Mouse (Mus musculus) hindbrain, embryonic 16.5 days (tissue): ENCODE measurements around the gene Olfr448. TPM values are rescaled to one million over a fixed set of nuclear protein-coding genes. Genes with fewer than 3 reads are reported as not detected.

Experiments used
- ATAC-seq: fragments of 200-750 bp; cut with Nextera tagmentation; 2 replicates; pipeline ENCODE4 v1.8.0; 2017; ENCODE audit warnings: moderate TSS enrichment, moderate library complexity
- H3K27ac ChIP-seq: fragments of 300-500 bp; sonication (generic); 2 replicates; pipeline ENCODE4 v1.5.1; 2014; ENCODE audit warnings: low read depth, mild to moderate bottlenecking, control low read depth, low read length, moderate library complexity
- H3K27me3 ChIP-seq: fragments of 300-500 bp; sonication (generic); replicated peaks from 2 replicates; pipeline ENCODE4 v1.6.1; 2014; ENCODE audit warnings: low read length; ENCODE audit not compliant: control insufficient read depth, insufficient read depth
- H3K36me3 ChIP-seq: fragments of 300-500 bp; sonication (generic); 2 replicates; pipeline ENCODE4 v1.6.1; 2014; ENCODE audit warnings: mild to moderate bottlenecking, low read length, moderate library complexity, mixed read lengths; ENCODE audit not compliant: control insufficient read depth, insufficient read depth
- H3K4me1 ChIP-seq: fragments of 300-500 bp; sonication (generic); 2 replicates; pipeline ENCODE4 v1.6.1; 2014; ENCODE audit warnings: low read depth, low read length; ENCODE audit not compliant: control insufficient read depth, insufficient read depth
- H3K4me2 ChIP-seq: fragments of 300-500 bp; sonication (generic); 2 replicates; pipeline ENCODE4 v1.6.1; 2014; ENCODE audit warnings: mild to moderate bottlenecking, low read length, control low read depth, moderate library complexity
- H3K4me3 ChIP-seq: fragments of 300-500 bp; sonication (generic); 2 replicates; pipeline ENCODE4 v1.5.1; 2014; ENCODE audit warnings: mild to moderate bottlenecking, low read length, control low read depth, moderate library complexity
- H3K9ac ChIP-seq: fragments of 300-500 bp; sonication (generic); 2 replicates; pipeline ENCODE4 v1.6.1; 2014; ENCODE audit warnings: low read depth, mild to moderate bottlenecking, control low read depth, low read length, moderate library complexity
- H3K9me3 ChIP-seq: fragments of 300-500 bp; sonication (generic); 2 replicates; pipeline ENCODE4 v1.6.1; 2014; ENCODE audit warnings: mild to moderate bottlenecking, low read length, moderate library complexity; ENCODE audit not compliant: control insufficient read depth
- WGBS: fragments of 180-500 bp; shearing (Covaris S2); extraction: QIAGEN DNeasy Blood & Tissue Kit; methylation state at CpG from one replicate; pipeline ENCODE4 v1.1.7; 2014; 5-methylcytosine and 5-hydroxymethylcytosine counted together
- polyA plus RNA-seq: library from polyadenylated mRNA; unstranded; fragments of >200 nt; fragmentation: Nextera tagmentation; extraction: Ambion mirVana; gene quantifications from 2 replicates; pipeline ENCODE4 v1.2.1, GENCODE M21; 2015

The Olfr448 gene
- polyA plus RNA-seq = not detected in 2 replicates

- Histone ChIP-seq H3K9ac (no peak within 1 kb of the TSS), H3K27me3 (no peaks in the 10 kb centered on the region), H3K27ac (no peak within 1 kb of the TSS), H3K4me3 (no peak within 1 kb of the TSS), H3K9me3 (no peaks in the 10 kb centered on the region), H3K4me2 (no peak within 1 kb of the TSS), H3K4me1 (no peaks in the 10 kb centered on the region), H3K36me3 (no peaks in the 10 kb centered on the region)
- WGBS = 97% methylated on average over 1 of the region's 1 CpGs
- no peak for ATAC-seq
These were observed at the start of gene Olfr448 for GRCm38 (mm10) chr6:42890141-42890540. Olfr448 (plus strand) TSS chr6:42890441.

GRCm38 (mm10) chr6:42860222-42860819, 29.9 kb upstream of the Olfr448 start:
- peak; percentile 68; the same call in 1 of the 2 replicates for ATAC-seq
- Histone ChIP-seq H3K27me3 (no peaks in the 10 kb centered on the region), H3K4me3 (no peak overlapping the region), H3K4me2 (no peak overlapping the region), H3K4me1 (no peaks in the 10 kb centered on the region), H3K36me3 (no peaks in the 10 kb centered on the region), H3K27ac (no peak overlapping the region), H3K9me3 (no peaks in the 10 kb centered on the region), H3K9ac (no peak overlapping the region)
- WGBS = 14% methylated on average over 4 of the region's 4 CpGs

DNA sequence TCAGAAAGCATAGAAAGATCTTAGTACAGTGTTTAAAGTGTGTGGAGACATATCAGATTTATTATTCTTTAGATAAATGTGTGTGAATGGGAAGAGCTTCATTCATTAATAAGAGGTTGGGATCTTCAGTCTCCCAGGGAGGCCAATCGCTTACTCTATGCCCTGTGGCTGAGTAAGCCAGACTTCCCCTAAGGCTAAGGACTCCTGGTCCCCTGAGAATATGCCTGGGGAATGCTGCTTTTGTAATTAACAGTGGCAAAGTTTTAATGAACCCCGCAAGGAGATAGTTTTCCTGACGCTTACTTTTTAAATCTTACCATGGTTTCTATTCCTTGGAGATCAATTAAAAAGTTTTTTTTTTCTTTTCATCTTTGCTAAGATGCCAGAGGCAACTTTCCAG, 20.5 kb upstream of the Olfr448 start:
- H3K4me3 ChIP-seq = no peak overlapping the region
- H3K4me1 ChIP-seq = no peaks in the 10 kb centered on the region
- H3K27me3 ChIP-seq = no peaks in the 10 kb centered on the region
- WGBS = 69% methylated on average over 3 of the region's 3 CpGs
- ATAC-seq = no peak
- H3K9ac ChIP-seq = no peak overlapping the region
- H3K27ac ChIP-seq = no peak overlapping the region
- no peak overlapping the region for H3K4me2 ChIP-seq
- no peaks in the 10 kb centered on the region for H3K9me3 ChIP-seq
- no peaks in the 10 kb centered on the region for H3K36me3 ChIP-seq

- no peak overlapping the region for H3K4me2 ChIP-seq
- no peaks in the 10 kb centered on the region for H3K27me3 ChIP-seq
- no peaks in the 10 kb centered on the region for H3K9me3 ChIP-seq
- no peak for ATAC-seq
- H3K4me3 ChIP-seq = no peak overlapping the region
- no peaks in the 10 kb centered on the region for H3K4me1 ChIP-seq
- no peak overlapping the region for H3K27ac ChIP-seq
- no peak overlapping the region for H3K9ac ChIP-seq
- H3K36me3 ChIP-seq = no peaks in the 10 kb centered on the region
These were observed 13.9 kb upstream of the Olfr448 start for GRCm38 (mm10) chr6:42876323-42876722.

- Histone ChIP-seq H3K27ac (no peak overlapping the region), H3K4me1 (no peaks in the 10 kb centered on the region), H3K4me3 (no peak overlapping the region), H3K9ac (no peak overlapping the region), H3K9me3 (no peaks in the 10 kb centered on the region), H3K36me3 (no peaks in the 10 kb centered on the region), H3K4me2 (no peak overlapping the region), H3K27me3 (no peaks in the 10 kb centered on the region)
- WGBS = 21% methylated on average over 1 of the region's 1 CpGs
- ATAC-seq = no peak
These were observed 10.1 kb downstream of the Olfr448 start for GRCm38 (mm10) chr6:42900345-42900744.

- H3K9me3 ChIP-seq = no peaks in the 10 kb centered on the region
- no peaks in the 10 kb centered on the region for H3K4me1 ChIP-seq
- ATAC-seq = no peak
- H3K4me2 ChIP-seq = no peak within 1 kb of the TSS
- no peaks in the 10 kb centered on the region for H3K36me3 ChIP-seq
- no peak within 1 kb of the TSS for H3K9ac ChIP-seq
- no peak within 1 kb of the TSS for H3K27ac ChIP-seq
- H3K27me3 ChIP-seq = no peaks in the 10 kb centered on the region
- H3K4me3 ChIP-seq = no peak within 1 kb of the TSS
These were observed 18.3 kb downstream of the Olfr448 start, which contains the start of gene Olfr447 for GRCm38 (mm10) chr6:42908578-42908977. Olfr447 (plus strand) TSS chr6:42908878.

GRCm38 (mm10) chr6:42921077-42921476, 30.8 kb downstream of the Olfr448 start, which contains the start of gene Olfr446:
Olfr446 (plus strand) TSS chr6:42921377.
- H3K27ac ChIP-seq = no peak within 1 kb of the TSS
- no peak within 1 kb of the TSS for H3K4me3 ChIP-seq
- H3K4me2 ChIP-seq = no peak within 1 kb of the TSS
- ATAC-seq = no peak
- H3K9me3 ChIP-seq = no peaks in the 10 kb centered on the region
- 82% methylated on average over 2 of the region's 2 CpGs for WGBS
- no peaks in the 10 kb centered on the region for H3K4me1 ChIP-seq
- H3K27me3 ChIP-seq = no peaks in the 10 kb centered on the region
- H3K36me3 ChIP-seq = no peaks in the 10 kb centered on the region
- H3K9ac ChIP-seq = no peak within 1 kb of the TSS

Other genes starting within 250 kb of the Olfr448 start
- gene Tcaf2, start 245.2 kb upstream of the Olfr448 start, polyA plus RNA-seq = 2.2 and 2.6 TPM in 2 replicates
- gene Tcaf1, start 180.4 kb upstream of the Olfr448 start, polyA plus RNA-seq = 214 and 216 TPM in 2 replicates
- not detected in 2 replicates for gene Olfr453, start 151.1 kb upstream of the Olfr448 start, polyA plus RNA-seq
- not detected in 2 replicates for gene Olfr38, start 134.0 kb upstream of the Olfr448 start, polyA plus RNA-seq
- gene Olfr452, start 105.3 kb upstream of the Olfr448 start, polyA plus RNA-seq = not detected in 2 replicates
- gene Olfr450, start 78.5 kb upstream of the Olfr448 start, polyA plus RNA-seq = not detected in 2 replicates
- not detected in 2 replicates for gene Olfr449, start 56.1 kb upstream of the Olfr448 start, polyA plus RNA-seq
- gene Olfr447, start 18.4 kb downstream of the Olfr448 start, polyA plus RNA-seq = not detected in 2 replicates
- gene Olfr446, start 30.9 kb downstream of the Olfr448 start, polyA plus RNA-seq = not detected in 2 replicates
- gene Olfr444, start 58.6 kb downstream of the Olfr448 start, polyA plus RNA-seq = not detected in 2 replicates
- not detected in 2 replicates for gene Olfr441, start 215.9 kb downstream of the Olfr448 start, polyA plus RNA-seq